Mouse (Mus musculus) 3134 (cell line): ENCODE results near the gene Wdr38.
A peak's percentile ranks its signal among the peaks of the same experiment; 100 is the strongest.

Experiments used
- DNase-seq: peaks from one replicate; pipeline ENCODE4 v3.0.0-alpha.2; 2011; ENCODE audit warnings: low spot score; ENCODE audit not compliant: insufficient read length; ENCODE audit errors: extremely low read depth

Wdr38 gene

DNA sequence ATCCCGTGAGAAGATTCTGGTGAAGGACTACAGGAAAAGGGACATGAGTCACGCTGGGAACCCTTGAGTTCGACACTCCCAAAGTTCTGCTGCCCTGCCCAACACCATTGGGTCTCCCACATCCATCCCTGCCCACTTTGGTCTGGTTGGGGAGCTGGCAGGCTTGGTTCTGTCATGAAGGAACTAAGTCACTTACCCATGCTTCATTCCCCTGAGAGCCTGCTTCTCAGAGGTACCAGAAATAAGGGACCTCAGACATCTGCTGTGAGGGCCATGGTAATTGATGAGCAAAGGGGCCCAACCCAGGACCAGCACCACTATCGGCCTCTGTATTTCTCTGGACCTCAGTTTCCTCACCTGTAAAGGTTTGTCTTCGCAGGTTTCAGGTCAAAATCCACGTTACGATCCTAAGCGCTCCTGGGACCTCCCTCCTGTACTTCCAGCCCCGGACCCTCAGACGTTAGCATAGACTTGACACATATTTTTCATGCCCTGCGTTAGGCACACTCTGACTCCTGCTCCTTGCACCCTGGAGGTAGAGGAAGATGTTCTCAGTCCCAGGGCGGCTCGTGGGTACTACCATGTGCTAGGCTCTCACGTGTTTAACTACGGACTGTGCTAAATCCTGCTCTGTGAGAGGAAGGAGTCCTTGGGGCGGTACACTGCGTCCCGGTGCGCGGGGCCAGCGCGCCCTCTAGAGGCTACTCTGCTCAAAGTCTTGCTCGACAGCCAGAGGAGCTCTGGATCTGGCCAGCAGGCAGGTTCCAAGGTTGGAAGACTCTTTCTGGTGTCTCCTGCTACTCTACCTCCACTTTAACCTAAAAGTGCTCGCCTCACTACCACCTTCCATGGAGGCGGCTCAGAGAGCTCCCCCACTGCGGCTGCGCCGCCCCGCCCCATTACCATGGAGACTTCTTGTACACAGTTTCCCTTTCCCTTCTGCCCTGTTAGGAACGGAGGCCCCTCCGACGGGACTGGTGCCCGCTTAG is at the start of gene Wdr38:
TSS of gene Wdr38 (plus strand) at position 91 of the 989 bp plus-strand sequence.
- peak; percentile 92 for DNase-seq

DNA sequence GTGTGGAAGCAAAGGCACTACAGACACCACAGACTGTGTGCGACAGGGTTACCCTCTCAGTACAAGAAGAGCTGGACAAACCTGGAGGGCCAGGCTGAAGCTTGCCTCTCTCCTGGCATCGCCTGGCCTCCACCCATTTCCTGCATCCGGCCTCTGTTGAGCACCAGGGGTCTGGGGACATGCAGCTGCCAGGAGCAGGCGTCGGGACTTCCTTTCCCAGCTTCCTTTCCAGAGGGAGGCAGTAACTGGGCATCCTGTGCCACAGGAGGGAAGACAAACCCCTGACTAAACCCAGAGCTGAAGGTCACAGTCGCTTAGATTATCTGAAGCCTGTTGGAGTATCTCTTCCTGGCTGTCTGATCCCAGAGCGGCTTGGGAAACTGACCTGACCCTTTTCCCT is 49.7 kb upstream of the Wdr38 start:
- DNase-seq, result no peak

DNA sequence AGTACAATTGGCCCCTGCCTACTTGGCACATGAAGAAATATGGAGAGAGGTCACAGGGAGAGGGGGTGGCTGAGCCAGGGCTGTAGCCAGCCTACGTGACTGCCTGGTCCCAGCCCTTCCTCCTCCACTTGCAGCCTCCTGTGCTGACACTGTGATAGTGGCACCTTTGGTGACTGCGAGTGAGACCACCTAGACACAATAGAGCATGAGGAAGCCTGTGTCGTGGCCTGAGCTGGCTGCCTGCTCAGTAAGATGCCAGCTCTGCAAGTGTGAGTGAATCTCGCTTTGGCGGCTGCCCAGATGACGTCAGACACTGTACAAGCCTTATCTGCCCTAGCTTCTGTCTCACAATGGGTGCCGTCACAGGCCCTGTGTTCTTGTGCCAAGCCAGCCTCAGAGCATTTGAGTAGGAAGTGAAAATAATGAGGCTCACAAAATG is 47.0 kb upstream of the Wdr38 start:
- peak; percentile 54 for DNase-seq

DNA sequence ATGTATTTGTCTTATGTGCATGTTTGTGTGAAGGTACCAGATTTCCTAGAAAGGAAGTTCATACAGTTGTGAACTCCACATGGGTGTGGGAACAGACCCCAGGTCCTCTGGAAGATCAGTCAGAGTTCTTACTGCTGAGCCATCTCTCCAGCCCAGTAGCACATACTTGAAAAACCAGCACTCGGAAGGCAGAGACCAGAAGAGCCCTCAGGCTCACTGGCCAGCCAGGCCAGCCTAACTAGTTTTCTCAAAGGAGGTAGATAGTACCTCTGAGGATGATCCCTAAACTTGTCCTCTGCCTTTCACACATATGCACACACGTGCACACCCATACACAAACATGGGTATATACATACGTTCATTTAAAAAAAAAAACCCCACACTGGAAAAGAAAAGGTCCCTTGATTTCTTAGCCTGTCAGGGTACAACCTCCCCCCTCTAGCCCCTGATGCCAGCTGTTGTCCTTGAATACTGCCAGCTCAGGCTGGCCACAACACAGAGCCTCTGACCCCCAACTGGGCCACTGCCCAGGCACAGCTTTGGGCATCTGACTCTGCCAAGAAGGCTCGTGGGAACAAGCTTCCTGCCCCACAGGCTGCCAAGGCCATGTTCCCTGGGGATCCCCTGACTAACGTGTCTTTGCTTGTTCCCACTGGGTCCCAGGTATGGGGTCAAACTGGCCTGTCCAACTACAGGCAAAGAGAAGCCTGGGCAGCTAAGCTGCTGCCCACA is 44.0 kb upstream of the Wdr38 start:
- peak; percentile 76 for DNase-seq

DNA sequence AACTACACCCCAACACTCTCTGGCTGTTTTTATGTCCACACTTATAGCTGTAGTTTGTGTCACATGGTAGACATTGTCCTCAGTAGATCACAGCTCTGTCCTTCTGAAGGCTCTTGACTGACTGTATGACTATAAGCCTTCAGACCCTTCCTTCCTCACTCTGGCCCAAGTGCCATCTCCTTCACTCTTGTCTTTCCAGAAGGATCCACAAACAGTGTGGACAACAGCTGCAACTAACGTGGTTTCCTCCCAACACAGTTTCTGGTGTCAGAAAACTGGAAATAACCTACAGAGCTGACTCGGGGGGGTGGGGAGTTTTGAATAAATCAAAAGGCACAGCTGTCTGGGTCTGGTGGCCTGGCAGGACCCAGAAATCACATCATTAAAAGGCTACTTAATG is 41.2 kb upstream of the Wdr38 start:
- DNase-seq, result no peak

DNA sequence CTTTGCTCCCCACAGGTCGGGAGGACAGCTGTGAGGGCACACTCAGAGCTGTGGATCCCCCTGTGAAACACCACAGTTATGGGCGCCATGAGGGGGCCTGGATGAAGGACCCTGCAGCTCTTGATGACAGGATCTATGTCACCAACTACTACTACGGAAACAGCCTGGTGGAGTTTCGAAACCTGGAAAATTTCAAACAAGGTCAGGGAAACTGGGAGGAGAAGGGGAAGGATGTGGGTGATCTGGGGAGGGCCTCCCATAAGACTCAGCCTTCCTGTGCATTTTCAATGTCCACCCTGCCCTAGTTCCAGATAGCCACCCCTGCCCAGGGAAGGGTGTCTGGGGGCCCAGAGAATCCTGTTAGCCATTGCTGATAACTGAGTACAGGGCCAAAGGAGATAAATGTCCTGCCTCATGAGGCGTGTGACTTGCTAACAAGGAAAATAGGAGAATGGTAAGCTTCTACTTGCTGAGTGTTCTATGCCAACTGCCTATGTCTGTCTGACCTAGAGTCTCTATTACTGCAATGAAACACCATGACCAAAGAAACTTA is 39.5 kb upstream of the Wdr38 start:
- DNase-seq, result no peak

DNA sequence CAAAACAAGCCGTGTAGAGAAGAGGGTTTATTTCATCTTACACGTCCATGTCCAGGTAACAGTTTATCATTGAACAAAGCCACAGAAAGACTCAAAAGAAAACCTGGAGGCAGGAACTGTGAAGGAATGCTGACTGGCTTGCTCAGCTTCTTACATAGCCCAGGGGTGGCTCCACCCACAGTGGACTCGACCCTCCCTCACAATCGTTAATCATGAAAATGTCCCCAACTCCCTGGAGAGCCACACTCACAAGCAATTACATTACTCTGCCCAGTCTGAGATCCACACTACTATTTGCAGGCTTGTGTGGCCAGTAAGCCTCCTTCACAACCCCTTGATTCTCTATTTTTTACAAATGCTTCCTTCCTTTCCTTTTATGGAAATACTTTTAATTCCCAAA is 33.1 kb upstream of the Wdr38 start:
- no peak for DNase-seq

DNA sequence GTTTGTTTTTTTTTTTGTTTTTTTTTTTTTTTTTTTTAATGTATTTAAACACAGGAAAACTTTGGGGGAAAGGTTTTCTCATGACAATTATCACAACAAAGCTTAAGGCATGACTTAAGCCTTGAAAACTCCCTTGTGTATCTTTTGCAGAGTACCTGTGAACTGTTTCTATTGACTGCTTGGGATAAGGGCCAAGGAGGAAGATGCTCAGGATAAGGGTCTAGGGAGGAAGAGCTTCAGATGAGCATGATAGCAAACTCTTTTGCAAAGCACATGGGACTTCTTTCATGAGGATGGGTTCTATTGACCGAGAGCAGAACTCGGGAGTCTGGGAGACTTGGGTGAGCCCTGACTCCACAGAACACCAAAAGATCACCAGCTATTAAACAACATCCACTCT is 27.6 kb upstream of the Wdr38 start:
- DNase-seq, result no peak

DNA sequence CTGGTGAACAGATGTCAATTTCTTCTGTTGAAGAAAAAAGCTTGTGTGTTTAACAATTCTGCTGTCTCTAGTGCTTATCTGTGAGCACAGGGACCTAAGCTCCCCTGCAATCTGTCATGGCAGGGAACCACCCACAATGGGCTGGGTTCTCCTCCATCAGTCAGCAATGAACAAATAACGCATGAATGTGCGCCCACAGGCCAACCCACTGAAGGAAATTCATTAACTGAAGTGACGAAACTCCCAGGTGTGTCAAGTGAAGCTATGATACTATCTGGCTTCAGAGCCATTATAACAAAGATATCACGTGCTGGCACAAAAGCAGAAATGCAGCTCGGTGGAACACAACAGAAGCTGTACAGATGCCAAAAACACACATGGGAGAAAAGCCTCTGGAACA is 27.2 kb upstream of the Wdr38 start:
- no peak for DNase-seq

DNA sequence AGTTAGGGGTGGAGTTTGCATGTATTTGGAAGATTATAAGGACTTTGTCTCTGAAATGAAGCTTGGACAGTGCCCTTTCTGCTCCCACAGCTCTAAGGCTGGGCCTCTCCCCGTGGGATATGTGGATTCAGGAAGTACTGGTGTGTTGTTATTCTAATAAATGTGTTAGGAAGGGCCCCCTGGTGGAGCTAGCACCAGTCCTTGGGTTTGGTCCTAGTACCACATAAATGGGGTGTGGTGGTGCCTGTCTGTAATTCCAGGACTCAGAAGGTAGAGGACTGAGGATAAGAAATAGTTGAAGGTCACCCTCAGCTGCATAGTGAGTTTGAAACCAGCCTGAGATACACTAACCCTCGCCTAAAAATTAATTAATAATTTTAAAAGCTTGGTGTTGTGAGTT is 24.1 kb upstream of the Wdr38 start:
- no peak for DNase-seq

DNA sequence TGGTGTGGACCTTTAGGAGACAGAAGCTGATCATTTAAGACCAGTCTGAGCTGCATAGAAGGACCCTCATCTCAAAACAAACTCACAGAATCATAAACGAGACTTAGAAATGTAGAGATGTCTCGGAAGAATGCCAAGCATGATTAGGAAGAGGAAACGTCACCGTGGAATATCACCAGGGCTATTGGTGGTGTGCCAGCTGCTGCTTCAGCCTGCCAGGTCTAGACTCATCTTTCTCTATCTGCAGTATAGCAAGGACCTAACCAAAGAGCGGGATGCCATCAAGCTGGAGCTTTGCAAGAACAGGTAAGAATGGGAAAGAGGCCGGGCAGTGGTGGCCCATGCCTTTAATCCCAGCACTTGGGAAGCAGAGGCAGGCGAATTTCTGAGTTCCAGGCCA is 23.6 kb upstream of the Wdr38 start:
- DNase-seq, result no peak

DNA sequence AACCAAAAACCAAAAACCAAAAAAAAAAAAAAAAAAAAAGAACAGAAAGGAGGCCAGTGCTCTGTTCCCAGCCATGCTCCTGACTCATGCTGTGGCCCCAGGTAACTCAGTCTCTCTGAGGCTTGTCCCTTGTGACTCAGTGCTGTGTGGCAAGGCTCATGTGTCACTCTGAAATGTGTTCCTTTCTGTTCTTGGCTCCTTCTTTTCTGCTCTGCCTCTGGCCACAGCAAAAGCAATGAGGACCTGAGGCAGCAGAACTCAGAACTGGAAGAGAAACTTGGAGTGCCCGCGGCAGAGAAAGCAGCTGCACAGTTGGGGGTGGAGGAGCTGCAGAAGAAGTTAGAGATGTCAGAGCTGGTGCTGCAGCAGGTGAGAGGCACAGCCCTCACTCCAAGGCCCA is 23.1 kb upstream of the Wdr38 start:
- peak; percentile 71 for DNase-seq

DNA sequence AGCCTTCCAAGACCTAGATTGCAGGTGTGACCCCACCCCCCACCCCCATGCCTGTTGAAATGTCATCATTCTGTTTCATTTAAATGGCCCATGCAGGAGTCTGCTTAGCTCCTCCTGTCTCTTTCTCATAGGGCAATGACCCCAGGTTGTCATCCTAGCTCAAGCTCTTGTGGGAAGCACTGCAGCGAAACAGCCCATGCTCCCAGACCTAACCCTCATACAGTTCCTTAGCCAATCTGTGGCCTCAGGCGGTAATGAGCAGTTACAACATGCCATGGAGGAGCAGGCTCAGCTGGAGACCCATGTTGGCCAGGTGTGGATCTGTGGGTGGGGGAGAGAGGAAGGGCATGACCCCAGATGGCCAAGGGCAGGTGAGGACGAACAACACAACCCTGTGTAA is 22.1 kb upstream of the Wdr38 start:
- DNase-seq, result no peak

DNA sequence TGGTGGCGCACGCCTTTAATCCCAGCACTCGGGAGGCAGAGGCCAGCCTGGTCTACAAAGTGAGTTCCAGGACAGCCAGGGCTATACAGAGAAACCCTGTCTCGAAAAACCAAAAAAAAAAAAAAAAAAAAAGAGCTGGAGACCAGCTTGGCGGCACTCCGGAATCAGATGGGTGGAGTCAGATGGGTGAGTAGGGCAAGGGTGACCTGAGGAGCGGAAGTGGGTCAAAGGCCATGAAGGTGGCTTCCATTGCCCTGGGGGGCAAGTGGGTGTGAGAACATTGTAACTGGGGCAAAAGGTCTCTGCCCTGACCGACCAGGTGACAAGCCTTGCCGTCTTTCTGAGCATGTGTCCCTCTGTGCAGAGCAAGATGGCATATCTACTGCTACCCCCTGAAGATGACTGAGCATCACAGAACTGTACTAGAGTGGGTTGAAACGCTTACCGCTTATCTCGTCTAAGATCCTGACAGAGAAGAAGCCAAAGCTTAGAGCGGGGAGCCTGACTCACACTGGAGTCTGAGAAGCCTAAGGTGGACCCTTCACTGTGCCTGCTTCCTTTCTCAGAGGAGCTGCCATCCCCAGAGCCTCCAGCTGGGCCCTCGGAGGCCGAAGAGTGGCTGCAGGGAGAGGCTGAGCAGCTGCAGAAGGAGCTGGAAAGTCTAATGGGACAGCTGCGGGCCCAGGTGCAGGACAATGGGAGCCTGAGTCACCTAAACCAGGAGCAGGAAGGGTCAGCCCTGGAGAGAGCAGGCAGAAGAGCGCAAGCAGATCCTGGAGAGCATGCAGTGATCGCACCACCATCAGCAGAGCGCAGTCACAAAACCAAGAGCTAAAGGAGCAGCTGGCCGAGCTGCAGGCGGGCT is 21.1 kb upstream of the Wdr38 start:
- no peak for DNase-seq

DNA sequence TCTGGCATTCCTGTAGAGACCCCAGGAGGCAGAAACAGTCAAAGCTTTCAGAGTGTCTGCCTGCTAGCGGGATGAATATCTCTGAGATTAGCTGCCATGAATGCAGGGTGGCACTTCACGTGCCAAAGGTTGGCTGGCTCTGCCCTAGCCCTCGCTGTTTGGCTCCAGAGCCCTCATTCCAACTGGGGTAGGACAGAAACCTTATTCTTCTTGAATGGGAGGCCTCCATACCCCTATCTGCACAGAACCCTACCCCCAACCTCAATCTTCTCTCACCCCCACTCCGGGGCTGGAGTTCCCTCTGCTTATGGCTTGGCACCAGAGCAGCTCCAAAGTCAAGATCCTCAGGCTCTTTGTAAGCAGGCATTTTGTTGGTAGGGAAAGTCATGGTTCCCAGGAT is 19.4 kb upstream of the Wdr38 start:
- DNase-seq, result no peak

DNA sequence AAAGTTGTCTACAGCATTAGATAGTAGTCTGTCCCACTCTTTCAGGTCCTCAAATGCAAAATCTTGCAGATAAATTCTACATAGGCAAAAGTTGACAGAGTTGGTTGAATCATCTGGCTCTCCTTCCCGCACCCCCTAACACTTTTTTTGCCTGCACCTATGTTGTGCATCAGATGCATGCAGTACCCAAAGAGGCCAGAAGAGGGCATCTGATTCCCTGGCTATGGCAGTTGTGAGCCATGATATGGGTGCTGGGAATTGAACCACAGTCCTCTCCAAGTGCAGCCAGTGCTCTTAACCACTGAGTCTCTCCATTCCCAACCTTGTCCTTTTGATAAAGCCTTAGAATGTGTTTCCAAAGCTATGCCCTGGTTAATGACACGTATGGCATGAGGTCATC is 13.8 kb upstream of the Wdr38 start:
- DNase-seq, result no peak

DNA sequence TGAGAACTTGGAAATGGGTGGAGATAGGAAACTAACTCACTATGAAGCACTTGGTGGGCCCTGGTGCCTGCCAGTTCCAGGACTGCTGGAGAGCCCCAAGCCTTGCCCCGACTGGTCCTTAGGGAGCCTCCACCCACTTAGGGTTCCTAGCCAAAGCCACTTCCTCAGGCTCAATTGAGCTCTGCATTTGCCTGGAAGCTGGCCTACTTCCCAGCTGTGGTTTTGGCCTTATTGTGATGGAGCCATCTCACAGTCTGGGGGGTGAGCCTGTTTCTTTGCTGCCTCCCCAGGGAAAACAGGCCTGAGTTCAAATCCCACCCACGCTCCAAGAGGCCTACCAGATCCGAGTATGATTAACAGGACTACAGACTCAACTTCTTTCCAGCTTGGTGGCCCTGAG is 10.7 kb upstream of the Wdr38 start:
- peak; percentile 90 for DNase-seq

DNA sequence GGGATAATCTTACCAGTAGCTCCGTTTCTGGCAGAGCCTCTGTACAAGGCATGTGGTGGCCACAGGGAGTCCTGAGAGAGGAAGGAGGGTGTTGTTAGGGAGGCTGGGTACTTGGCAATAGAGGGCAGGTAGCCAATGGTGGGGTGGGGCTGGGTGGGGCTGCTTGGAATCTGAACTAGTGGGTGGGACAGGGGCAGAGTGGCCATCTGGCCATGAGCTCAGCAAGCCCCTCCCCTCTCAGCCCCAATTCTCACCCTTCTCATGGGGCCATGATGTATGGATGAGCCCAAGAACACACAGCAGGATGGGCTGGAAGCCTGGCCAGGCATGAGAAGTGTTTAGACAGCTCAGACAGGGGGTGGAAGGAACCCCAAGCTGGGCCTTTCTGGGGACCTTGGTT is 9.9 kb upstream of the Wdr38 start:
- DNase-seq, result peak; percentile 86

DNA sequence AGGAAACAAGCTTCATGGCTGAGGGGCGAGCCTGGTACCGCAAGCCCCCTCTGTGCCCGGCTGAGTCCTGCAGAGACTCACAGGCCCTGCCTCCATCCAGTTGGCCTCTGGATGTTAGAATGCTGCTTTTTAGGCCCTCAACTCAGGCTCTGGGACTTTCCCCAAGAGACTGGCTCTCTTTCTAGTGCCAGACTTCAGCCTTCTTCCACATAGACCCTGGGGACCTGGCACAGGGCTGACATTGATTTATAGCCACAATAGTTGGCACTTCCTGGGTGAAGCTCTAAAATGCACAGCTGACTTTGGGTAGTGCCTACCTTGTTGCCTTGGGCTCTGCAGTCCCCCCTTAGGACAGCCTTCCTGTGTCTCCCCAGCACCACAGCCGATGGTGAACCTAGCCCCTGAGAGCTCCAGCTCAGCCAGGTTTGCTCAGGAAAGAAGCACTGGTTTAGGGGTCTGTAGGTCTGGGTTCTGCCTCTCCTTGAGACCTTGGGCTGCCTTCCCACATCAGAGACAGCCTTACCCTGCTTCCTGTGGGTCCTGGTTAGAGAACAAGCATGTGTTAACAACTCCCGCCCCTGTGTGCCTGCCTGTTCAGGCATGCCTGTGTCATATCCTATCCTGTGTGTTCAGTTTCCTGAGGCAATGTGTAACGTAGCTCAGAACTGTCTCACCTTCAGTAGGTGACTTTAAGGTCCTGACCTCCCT is 9.3 kb upstream of the Wdr38 start:
- DNase-seq, result peak; percentile 81

DNA sequence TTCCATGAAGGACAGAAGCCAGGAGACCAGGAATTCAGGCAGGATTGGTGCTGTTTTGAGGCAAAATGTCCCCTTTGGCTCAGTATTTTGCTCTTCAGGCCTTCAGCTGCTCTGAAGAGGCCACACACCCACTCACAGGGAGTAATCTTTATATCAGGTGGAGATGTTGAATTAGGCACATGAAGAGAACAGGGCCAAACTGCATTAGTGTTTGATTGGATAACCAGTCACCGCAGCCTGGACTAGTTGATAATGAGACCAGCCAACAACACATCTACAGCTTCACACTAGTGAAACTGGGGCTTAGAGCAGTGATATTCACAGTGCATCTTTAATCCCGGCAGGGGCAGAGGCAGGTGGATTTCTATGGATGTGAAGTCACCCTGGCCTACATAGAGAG is 8.3 kb upstream of the Wdr38 start:
- no peak for DNase-seq
